Mouse (Mus musculus): Measurements from ENCODE around the gene Nfia. TPM values are rescaled to one million over a fixed set of nuclear protein-coding genes. Genes with fewer than 3 reads are reported as not detected.

The Nfia gene
- polyA plus RNA-seq, 1 experiment from 2014 or later: 42.1 TPM

- H3K27ac ChIP-seq (ENCODE audit: low read depth): no peak overlapping the region
- H3K36me3 ChIP-seq (ENCODE audit: control insufficient read depth, insufficient read depth, low read length): no peaks in the 10 kb centered on the region
- no peak for DNase-seq (ENCODE audit: low spot score)
- H3K4me3 ChIP-seq (ENCODE audit: low read depth, low read length): no peak overlapping the region
- no peak overlapping the region for H3K9ac ChIP-seq (ENCODE audit: low read length)
- no peak overlapping the region for H3K4me2 ChIP-seq (ENCODE audit: low read length)
- H3K27me3 ChIP-seq (replicated peaks; ENCODE audit: control insufficient read depth, insufficient read depth, low read length): no peaks in the 10 kb centered on the region
- H3K9me3 ChIP-seq (ENCODE audit: control insufficient read depth, low read length): no peaks in the 10 kb centered on the region
- 61% methylated on average over 1 of the region's 1 CpGs for WGBS
- no peak for ATAC-seq (replicated peaks; ENCODE audit: low FRiP score, low TSS enrichment, low read depth)
- H3K4me1 ChIP-seq (replicated peaks; ENCODE audit: control insufficient read depth, insufficient read depth, low read length): peaks cover 7% of the 10 kb centered on the region; the same call in 1 of the 2 replicates
Measured at GRCm38 (mm10) chr4:97887228-97887627, 114.7 kb downstream of the Nfia start.

GRCm38 (mm10) chr4:97891063-97891462 is 118.5 kb downstream of the Nfia start:
- Histone ChIP-seq H3K9ac (ENCODE audit: low read length) (no peak overlapping the region), H3K36me3 (ENCODE audit: control insufficient read depth, insufficient read depth, low read length) (no peaks in the 10 kb centered on the region), H3K9me3 (ENCODE audit: control insufficient read depth, low read length) (no peaks in the 10 kb centered on the region), H3K27me3 (replicated peaks; ENCODE audit: control insufficient read depth, insufficient read depth, low read length) (no peaks in the 10 kb centered on the region), H3K4me3 (ENCODE audit: low read depth, low read length) (no peak overlapping the region), H3K4me1 (replicated peaks; ENCODE audit: control insufficient read depth, insufficient read depth, low read length) (peaks cover 7% of the 10 kb centered on the region; the same call in 1 of the 2 replicates), H3K4me2 (ENCODE audit: low read length) (no peak overlapping the region), H3K27ac (ENCODE audit: low read depth) (no peak overlapping the region)
- no peak for ATAC-seq (replicated peaks; ENCODE audit: low FRiP score, low TSS enrichment, low read depth)
- DNase-seq (ENCODE audit: low spot score): no peak
- 81% methylated on average over 3 of the region's 3 CpGs for WGBS

GRCm38 (mm10) chr4:97891611-97892010 is 119.1 kb downstream of the Nfia start:
- Histone ChIP-seq H3K4me1 (replicated peaks; ENCODE audit: control insufficient read depth, insufficient read depth, low read length) (peaks cover 7% of the 10 kb centered on the region; the same call in 1 of the 2 replicates), H3K27me3 (replicated peaks; ENCODE audit: control insufficient read depth, insufficient read depth, low read length) (no peaks in the 10 kb centered on the region), H3K36me3 (ENCODE audit: control insufficient read depth, insufficient read depth, low read length) (no peaks in the 10 kb centered on the region), H3K27ac (ENCODE audit: low read depth) (no peak overlapping the region), H3K9ac (ENCODE audit: low read length) (no peak overlapping the region), H3K9me3 (ENCODE audit: control insufficient read depth, low read length) (no peaks in the 10 kb centered on the region), H3K4me2 (ENCODE audit: low read length) (no peak overlapping the region), H3K4me3 (ENCODE audit: low read depth, low read length) (no peak overlapping the region)
- no peak for DNase-seq (ENCODE audit: low spot score)
- WGBS: 90% methylated on average over 1 of the region's 1 CpGs
- no peak for ATAC-seq (replicated peaks; ENCODE audit: low FRiP score, low TSS enrichment, low read depth)

- Histone ChIP-seq H3K9ac (ENCODE audit: low read length) (no peak overlapping the region), H3K4me1 (replicated peaks; ENCODE audit: control insufficient read depth, insufficient read depth, low read length) (no peaks in the 10 kb centered on the region), H3K4me3 (ENCODE audit: low read depth, low read length) (no peak overlapping the region), H3K9me3 (ENCODE audit: control insufficient read depth, low read length) (no peaks in the 10 kb centered on the region), H3K27ac (ENCODE audit: low read depth) (no peak overlapping the region), H3K4me2 (ENCODE audit: low read length) (no peak overlapping the region), H3K36me3 (ENCODE audit: control insufficient read depth, insufficient read depth, low read length) (no peaks in the 10 kb centered on the region), H3K27me3 (replicated peaks; ENCODE audit: control insufficient read depth, insufficient read depth, low read length) (no peaks in the 10 kb centered on the region)
- WGBS: 85% methylated on average over 10 of the region's 10 CpGs
- DNase-seq (ENCODE audit: low spot score): no peak
- ATAC-seq (replicated peaks; ENCODE audit: low FRiP score, low TSS enrichment, low read depth): no peak
Measured at GRCm38 (mm10) chr4:97893915-97894884, 121.7 kb downstream of the Nfia start.

GRCm38 (mm10) chr4:97895940-97896339 is 123.4 kb downstream of the Nfia start:
- ATAC-seq (replicated peaks; ENCODE audit: low FRiP score, low TSS enrichment, low read depth) (no peak), DNase-seq (ENCODE audit: low spot score) (no peak)
- Histone ChIP-seq H3K9me3 (ENCODE audit: control insufficient read depth, low read length) (no peaks in the 10 kb centered on the region), H3K4me1 (replicated peaks; ENCODE audit: control insufficient read depth, insufficient read depth, low read length) (no peaks in the 10 kb centered on the region), H3K9ac (ENCODE audit: low read length) (no peak overlapping the region), H3K4me2 (ENCODE audit: low read length) (no peak overlapping the region), H3K36me3 (ENCODE audit: control insufficient read depth, insufficient read depth, low read length) (no peaks in the 10 kb centered on the region), H3K27me3 (replicated peaks; ENCODE audit: control insufficient read depth, insufficient read depth, low read length) (no peaks in the 10 kb centered on the region), H3K4me3 (ENCODE audit: low read depth, low read length) (no peak overlapping the region), H3K27ac (ENCODE audit: low read depth) (0 out of 2 replicates have a peak overlapping the region, but pooled peaks have one; percentile 23)
- 89% methylated on average over 5 of the region's 5 CpGs for WGBS

- ATAC-seq (replicated peaks; ENCODE audit: low FRiP score, low TSS enrichment, low read depth): no peak
- H3K9me3 ChIP-seq (ENCODE audit: control insufficient read depth, low read length): no peaks in the 10 kb centered on the region
- no peak for DNase-seq (ENCODE audit: low spot score)
- no peak overlapping the region for H3K27ac ChIP-seq (ENCODE audit: low read depth)
- no peak overlapping the region for H3K4me2 ChIP-seq (ENCODE audit: low read length)
- no peak overlapping the region for H3K4me3 ChIP-seq (ENCODE audit: low read depth, low read length)
- no peaks in the 10 kb centered on the region for H3K27me3 ChIP-seq (replicated peaks; ENCODE audit: control insufficient read depth, insufficient read depth, low read length)
- no peaks in the 10 kb centered on the region for H3K36me3 ChIP-seq (ENCODE audit: control insufficient read depth, insufficient read depth, low read length)
- 83% methylated on average over 12 of the region's 12 CpGs for WGBS
- no peak overlapping the region for H3K9ac ChIP-seq (ENCODE audit: low read length)
- H3K4me1 ChIP-seq (replicated peaks; ENCODE audit: control insufficient read depth, insufficient read depth, low read length): no peaks in the 10 kb centered on the region
Measured at GRCm38 (mm10) chr4:97900256-97900944, 127.9 kb downstream of the Nfia start.

GRCm38 (mm10) chr4:97905826-97906225 is 133.3 kb downstream of the Nfia start:
- no peak overlapping the region for H3K9ac ChIP-seq (ENCODE audit: low read length)
- 73% methylated on average over 4 of the region's 4 CpGs for WGBS
- no peaks in the 10 kb centered on the region for H3K27me3 ChIP-seq (replicated peaks; ENCODE audit: control insufficient read depth, insufficient read depth, low read length)
- no peak overlapping the region for H3K4me2 ChIP-seq (ENCODE audit: low read length)
- no peak overlapping the region for H3K4me3 ChIP-seq (ENCODE audit: low read depth, low read length)
- no peak overlapping the region for H3K27ac ChIP-seq (ENCODE audit: low read depth)
- ATAC-seq (replicated peaks; ENCODE audit: low FRiP score, low TSS enrichment, low read depth) (no peak), DNase-seq (ENCODE audit: low spot score) (no peak)
- no peaks in the 10 kb centered on the region; the same call in 1 of the 2 replicates for H3K4me1 ChIP-seq (replicated peaks; ENCODE audit: control insufficient read depth, insufficient read depth, low read length)
- H3K36me3 ChIP-seq (ENCODE audit: control insufficient read depth, insufficient read depth, low read length): no peaks in the 10 kb centered on the region
- H3K9me3 ChIP-seq (ENCODE audit: control insufficient read depth, low read length): no peaks in the 10 kb centered on the region

GRCm38 (mm10) chr4:97908576-97909147 is 136.1 kb downstream of the Nfia start:
- no peaks in the 10 kb centered on the region for H3K9me3 ChIP-seq (ENCODE audit: control insufficient read depth, low read length)
- no peak overlapping the region for H3K4me2 ChIP-seq (ENCODE audit: low read length)
- no peaks in the 10 kb centered on the region for H3K27me3 ChIP-seq (replicated peaks; ENCODE audit: control insufficient read depth, insufficient read depth, low read length)
- H3K4me1 ChIP-seq (replicated peaks; ENCODE audit: control insufficient read depth, insufficient read depth, low read length): no peaks in the 10 kb centered on the region; the same call in 1 of the 2 replicates
- H3K4me3 ChIP-seq (ENCODE audit: low read depth, low read length): no peak overlapping the region
- no peak overlapping the region for H3K9ac ChIP-seq (ENCODE audit: low read length)
- DNase-seq (ENCODE audit: low spot score) (no peak), ATAC-seq (replicated peaks; ENCODE audit: low FRiP score, low TSS enrichment, low read depth) (no peak)
- no peaks in the 10 kb centered on the region for H3K36me3 ChIP-seq (ENCODE audit: control insufficient read depth, insufficient read depth, low read length)
- no peak overlapping the region for H3K27ac ChIP-seq (ENCODE audit: low read depth)
- 76% methylated on average over 4 of the region's 4 CpGs for WGBS
